Mouse (Mus musculus): Measurements from ENCODE around the gene Coq4.

Coq4 gene

DNA sequence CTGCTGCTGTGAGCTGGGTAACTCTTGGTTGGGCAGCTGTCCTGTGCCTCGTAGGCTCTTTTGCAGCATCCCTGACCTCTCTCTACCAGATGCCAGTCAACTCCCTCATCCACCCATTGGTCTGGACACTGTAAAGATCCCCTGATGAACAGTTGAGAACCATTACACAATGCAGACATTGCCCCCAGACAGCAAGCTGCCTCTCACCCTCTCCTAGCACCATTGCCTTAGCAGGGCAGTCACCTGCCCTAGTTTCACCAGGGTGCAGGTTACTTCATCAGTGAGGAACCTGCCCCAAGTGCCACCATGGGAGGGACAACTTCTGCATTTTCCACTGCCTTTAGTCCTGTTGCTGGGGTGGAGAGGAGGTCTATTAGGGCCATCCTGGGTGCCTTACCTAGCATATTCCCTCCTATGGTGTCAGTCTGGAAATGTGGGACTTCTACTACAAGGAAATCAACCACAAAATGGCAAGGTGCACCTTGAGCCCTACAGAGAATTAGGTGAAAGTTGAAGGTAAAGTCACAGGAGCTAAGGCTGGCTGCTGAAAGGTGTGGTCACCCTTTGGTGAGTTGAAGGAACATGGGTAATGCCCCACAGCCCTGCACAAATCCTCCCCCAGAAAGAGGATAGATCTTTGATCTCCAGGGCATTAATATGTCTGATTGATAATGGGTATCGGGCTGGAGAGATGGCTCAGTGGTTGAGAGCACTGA, 5.6 kb downstream of the Coq4 start:
- DNase-seq (ENCODE audit: low read depth), result no peak

DNA sequence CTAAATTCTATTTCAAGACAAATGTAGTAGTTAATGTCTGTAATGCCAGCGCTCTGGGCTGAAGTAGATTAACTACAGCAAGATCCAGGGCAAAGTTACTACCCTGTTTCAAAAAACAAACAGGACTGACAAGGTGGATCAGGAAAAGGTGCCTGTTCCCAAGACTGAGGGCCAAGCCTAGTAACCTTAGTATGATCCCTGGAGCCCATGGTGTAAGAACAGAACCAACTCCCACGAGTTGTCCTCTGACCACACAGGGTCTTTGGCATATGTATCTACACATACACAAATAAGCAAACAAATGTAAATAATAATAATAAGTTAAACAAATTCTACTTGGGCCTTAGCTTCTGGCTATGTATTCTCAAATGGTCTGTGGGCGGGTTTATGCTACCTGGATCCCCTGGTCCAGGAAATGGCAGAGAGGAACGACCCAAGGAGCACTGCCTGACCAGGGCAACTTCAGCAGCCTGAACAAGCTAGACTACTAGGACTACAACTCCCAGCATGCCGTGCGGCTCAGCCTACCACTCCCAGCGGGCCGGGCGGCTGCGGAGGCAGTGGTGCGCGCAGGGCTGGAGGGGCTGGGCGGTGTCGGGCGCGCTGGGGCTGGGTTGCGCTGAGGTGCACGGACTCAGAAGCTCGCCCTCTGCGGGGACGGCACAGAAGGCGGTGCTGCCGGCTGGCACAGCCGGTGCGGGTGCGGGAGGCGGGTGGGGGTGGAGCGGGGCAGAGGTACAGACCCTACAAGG, 15.0 kb downstream of the Coq4 start, which contains the start of gene Slc27a4:
TSS of gene Slc27a4 (plus strand) at position 560 of the 752 bp plus-strand sequence.
- peak; percentile 77 for DNase-seq (ENCODE audit: low read depth)

- DNase-seq (ENCODE audit: low read depth), result no peak
These were observed 15.5 kb downstream of the Coq4 start for GRCm38 (mm10) chr2:29802827-29803201.

GRCm38 (mm10) chr2:29803400-29803831, 16.1 kb downstream of the Coq4 start:
- DNase-seq (ENCODE audit: low read depth), result peak; percentile 28

DNA sequence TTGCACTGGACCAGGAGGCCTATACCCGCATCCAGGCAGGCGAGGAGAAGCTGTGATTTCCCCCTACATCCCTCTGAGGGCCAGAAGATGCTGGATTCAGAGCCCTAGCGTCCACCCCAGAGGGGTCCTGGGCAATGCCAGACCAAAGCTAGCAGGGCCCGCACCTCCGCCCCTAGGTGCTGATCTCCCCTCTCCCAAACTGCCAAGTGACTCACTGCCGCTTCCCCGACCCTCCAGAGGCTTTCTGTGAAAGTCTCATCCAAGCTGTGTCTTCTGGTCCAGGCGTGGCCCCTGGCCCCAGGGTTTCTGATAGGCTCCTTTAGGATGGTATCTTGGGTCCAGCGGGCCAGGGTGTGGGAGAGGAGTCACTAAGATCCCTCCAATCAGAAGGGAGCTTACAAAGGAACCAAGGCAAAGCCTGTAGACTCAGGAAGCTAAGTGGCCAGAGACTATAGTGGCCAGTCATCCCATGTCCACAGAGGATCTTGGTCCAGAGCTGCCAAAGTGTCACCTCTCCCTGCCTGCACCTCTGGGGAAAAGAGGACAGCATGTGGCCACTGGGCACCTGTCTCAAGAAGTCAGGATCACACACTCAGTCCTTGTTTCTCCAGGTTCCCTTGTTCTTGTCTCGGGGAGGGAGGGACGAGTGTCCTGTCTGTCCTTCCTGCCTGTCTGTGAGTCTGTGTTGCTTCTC, 28.5 kb downstream of the Coq4 start:
- DNase-seq (ENCODE audit: low read depth), result no peak

- peak; percentile 72 for DNase-seq (ENCODE audit: low read depth)
These were observed 30.3 kb downstream of the Coq4 start for GRCm38 (mm10) chr2:29817426-29818232.

- no peak for DNase-seq (ENCODE audit: low read depth)
These were observed 32.1 kb downstream of the Coq4 start for GRCm38 (mm10) chr2:29819363-29819762.

- peak; percentile 58 for DNase-seq (ENCODE audit: low read depth)
These were observed 32.9 kb downstream of the Coq4 start, which contains the start of gene Urm1 for GRCm38 (mm10) chr2:29820025-29820817. Gene Urm1 (plus strand): TSS chr2:29820075.

DNA sequence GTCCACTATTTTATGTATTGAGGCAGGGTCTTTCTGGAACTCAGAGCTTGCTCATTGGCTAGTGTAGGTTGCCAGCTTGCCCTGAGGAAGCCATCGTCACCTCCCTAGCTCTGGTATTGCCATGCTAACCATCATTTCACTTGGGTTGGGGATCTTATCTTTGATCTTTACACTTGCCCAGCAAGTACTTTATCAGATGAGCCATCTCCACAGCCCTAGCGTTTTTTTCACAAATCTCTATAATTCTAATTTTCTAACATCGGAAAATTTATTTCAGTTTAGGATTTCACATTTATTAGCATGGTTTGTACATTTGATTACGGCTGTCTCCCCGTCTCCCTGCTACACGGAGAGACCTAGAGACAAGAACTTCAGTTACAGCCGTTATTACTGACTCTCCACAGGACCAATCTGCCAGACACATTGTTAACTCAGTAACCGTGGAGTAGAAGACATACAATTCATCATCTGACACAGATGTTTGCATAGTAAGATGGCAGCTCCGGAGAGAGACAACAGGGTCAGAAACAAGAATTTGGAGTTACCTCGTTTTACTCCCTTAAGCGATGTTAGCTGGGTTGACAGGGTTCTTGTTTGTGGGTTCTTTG, 39.1 kb downstream of the Coq4 start:
- no peak for DNase-seq (ENCODE audit: low read depth)

DNA sequence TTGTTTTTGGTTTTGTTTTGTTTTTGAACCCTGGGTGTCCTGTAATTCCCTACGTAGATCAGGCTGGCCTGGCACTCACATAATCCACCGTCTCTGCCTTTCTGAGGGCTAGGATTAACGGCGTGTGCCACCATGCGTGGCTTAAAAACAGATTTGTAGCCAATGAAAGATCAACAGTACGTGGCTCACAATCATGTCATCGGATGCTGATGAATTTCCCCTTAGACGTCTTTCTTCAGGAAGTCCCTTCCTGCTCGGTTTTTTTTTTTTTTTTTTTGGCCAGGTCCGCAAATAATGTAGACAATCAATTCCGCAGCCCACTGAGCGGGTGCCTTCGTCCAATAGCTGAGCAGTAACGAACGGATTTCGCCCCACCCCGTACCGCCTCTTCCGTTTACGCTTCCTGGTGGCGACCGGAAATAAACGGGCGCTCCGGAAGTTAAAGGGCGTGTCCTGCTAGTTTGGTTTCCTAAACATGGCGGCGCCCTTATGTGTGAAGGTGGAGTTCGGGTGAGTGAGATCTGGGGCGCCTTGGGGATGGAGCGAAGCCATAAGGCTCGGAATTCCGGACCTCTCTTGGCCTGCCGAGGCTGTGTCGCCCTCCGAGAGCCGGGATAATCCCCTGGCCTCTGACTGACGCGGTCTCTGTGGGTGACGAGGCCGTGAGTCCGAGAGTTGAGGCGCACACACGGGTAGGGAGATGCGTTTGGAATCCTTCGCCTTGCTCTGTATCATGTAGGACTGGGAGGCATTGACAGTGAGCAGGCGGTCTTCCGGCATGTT, 39.8 kb downstream of the Coq4 start:
- DNase-seq (ENCODE audit: low read depth), result peak; percentile 95

DNA sequence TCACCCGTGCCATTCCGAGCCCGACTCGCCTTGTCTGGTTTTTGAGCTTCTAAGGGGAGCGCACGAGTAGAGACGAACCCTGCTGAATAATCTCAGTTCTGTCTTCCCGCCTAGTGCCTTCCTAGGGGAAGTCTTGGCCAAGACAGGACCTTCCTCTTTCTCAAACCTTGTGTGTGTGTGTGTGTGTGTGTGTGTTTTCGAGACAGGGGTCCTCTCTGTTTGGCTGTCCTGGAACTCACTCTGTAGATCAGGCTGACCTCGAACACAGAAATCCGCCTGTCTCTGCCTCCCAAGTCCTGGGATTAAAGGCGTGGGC, 40.4 kb downstream of the Coq4 start:
- DNase-seq (ENCODE audit: low read depth), result no peak

DNA sequence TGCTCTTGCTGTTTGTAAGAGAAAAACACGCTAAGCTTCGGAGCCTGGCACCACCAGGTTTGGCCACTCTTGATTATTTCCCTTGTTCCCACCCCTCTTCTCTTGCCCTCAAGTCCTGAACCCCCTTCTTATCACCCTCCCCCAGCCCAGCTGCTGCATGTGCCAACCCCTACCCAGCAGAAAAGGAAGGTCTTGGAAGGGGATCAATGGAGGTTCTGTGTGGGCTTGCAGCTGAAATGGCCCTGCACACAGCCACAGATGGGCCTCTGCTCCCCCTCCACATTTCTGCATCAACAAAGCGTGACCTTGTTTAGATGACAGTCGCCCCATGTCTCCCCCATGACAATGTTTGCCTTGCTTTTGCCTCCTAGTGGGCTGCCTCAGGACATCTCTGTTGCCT, 43.8 kb downstream of the Coq4 start:
- DNase-seq (ENCODE audit: low read depth), result no peak

- DNase-seq (ENCODE audit: low read depth), result no peak
These were observed 46.5 kb downstream of the Coq4 start for GRCm38 (mm10) chr2:29833796-29834195.

GRCm38 (mm10) chr2:29835391-29835899, 48.2 kb downstream of the Coq4 start:
- DNase-seq (ENCODE audit: low read depth), result no peak

DNA sequence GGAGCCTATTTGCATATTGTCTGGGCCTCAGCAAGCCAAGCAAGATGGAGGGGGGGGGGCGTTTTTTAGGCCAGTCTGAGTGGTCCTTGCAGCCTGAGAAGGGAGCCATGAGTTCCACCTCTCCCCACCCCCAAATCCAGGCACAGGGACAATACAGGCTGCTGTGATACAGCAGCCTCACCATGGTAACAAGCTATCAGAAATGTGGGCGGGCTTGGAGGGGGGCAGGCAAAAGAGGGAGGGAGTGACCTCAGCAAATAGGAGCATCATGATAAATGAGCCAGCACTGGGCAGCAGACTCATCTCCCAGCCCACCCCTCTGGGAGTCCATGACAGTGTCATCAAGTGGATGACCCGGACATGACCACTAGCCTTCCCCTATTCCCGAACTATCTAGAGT, 52.2 kb downstream of the Coq4 start:
- no peak for DNase-seq (ENCODE audit: low read depth)

GRCm38 (mm10) chr2:29843231-29844105, 56.2 kb downstream of the Coq4 start:
- DNase-seq (ENCODE audit: low read depth), result no peak

DNA sequence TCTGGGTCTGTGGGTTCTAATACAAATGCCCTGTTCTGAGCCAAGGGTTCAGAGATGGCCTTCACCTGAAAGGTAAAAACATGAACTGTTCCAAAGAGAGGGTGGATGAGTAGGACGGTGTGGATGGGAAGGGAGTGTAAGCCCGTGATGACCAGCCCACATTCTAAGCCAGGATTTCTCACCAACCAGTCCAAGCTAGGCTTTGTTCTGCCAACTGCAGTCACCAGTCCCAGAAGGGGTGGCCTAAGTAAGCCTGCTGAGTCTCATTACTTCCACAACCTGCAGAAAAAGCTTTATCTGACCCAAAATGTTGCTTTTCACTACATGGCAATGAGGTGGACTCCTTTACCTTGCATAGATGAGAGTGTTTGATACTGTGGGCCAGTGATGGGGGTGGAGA, 56.8 kb downstream of the Coq4 start:
- no peak for DNase-seq (ENCODE audit: low read depth)

GRCm38 (mm10) chr2:29844661-29845060, 57.4 kb downstream of the Coq4 start:
- DNase-seq (ENCODE audit: low read depth), result no peak

- DNase-seq (ENCODE audit: low read depth), result no peak
These were observed 58.3 kb downstream of the Coq4 start for GRCm38 (mm10) chr2:29845636-29846035.

Data from c-Kit-positive CD71-negative TER-119-negative erythroid progenitor cells, embryonic 14.5 days (primary cell).